Mouse (Mus musculus): ENCODE measurements around the gene Actr1a. TPM values are rescaled to one million over a fixed set of nuclear protein-coding genes. Genes with fewer than 3 reads are reported as not detected.

Gene Actr1a
- polyA plus RNA-seq, 1 experiment from 2014 or later = 188 TPM

DNA sequence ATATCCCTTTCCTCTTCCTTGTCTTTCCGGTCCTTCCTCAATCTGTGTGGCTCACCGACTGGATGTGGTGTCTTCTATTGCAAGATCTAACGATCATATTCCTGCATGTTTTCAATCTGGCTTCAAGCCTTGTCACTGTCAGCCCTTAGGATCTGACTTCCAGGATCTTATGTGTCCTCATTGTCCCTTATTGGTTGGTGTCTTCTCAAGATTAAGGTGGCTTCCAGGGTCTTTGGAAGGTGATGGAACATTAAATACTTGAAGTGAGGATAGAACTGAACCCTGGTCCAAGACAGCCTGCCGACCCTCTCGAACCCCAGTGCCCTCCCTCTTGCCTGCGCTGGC, 56.6 kb downstream of the Actr1a start:
- Histone ChIP-seq H3K4me1 (peaks cover 38% of the 10 kb centered on the region), H3K27ac (replicated peaks) (peak overlapping the region; percentile 95), H3K36me3 (peaks cover 11% of the 10 kb centered on the region), H3K4me3 (peak overlapping the region; percentile 82), H3K9me3 (replicated peaks) (no peaks in the 10 kb centered on the region), H3K27me3 (ENCODE audit: low read depth, poor library complexity, severe bottlenecking) (peaks cover 19% of the 10 kb centered on the region)
- WGBS = 58% methylated on average over 6 of the region's 6 CpGs
- no peak for DNase-seq (ENCODE audit: low spot score)

DNA sequence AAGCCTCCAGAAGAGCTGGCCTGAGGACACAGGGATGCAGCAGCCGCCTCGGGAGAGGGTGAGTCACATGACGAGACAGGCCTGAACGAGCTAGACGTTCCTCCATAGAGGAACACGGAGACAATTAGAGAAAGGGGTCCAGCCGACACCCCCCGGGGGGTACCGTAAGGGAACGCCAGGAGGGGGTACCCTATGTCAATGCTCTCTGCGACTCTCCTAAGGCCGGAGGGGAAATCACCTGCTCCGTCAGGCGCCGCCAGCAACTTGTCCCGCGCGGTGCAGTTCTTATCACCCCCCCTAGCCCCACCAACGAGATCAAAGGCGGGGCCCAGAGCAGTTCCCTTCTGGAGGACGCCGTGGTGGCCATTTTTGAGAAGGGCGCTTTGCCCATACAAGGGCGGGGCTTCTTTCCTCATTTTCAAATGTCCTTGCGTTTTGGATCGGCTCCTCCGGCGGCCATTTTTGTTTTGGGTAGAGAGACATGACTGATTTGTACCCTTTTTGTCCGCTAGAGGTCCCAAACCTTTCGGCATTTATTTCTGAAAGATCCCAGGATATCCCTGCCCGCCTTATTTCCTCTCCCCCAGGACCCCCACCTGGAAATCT, 57.1 kb downstream of the Actr1a start, which contains the start of gene Cuedc2:
TSS of gene Cuedc2 (minus strand) at position 372 of the 606 bp plus-strand sequence.
- Histone ChIP-seq H3K4me1 (peaks cover 41% of the 10 kb centered on the region), H3K27me3 (ENCODE audit: low read depth, poor library complexity, severe bottlenecking) (peaks cover 15% of the 10 kb centered on the region), H3K9me3 (replicated peaks) (no peaks in the 10 kb centered on the region), H3K4me3 (peak within 1 kb of the TSS; percentile 82), H3K36me3 (peaks cover 11% of the 10 kb centered on the region), H3K27ac (replicated peaks) (peak within 1 kb of the TSS; percentile 95)
- under 1% methylated on average over 31 of the region's 31 CpGs for WGBS
- DNase-seq (ENCODE audit: low spot score) = peak; percentile 95

DNA sequence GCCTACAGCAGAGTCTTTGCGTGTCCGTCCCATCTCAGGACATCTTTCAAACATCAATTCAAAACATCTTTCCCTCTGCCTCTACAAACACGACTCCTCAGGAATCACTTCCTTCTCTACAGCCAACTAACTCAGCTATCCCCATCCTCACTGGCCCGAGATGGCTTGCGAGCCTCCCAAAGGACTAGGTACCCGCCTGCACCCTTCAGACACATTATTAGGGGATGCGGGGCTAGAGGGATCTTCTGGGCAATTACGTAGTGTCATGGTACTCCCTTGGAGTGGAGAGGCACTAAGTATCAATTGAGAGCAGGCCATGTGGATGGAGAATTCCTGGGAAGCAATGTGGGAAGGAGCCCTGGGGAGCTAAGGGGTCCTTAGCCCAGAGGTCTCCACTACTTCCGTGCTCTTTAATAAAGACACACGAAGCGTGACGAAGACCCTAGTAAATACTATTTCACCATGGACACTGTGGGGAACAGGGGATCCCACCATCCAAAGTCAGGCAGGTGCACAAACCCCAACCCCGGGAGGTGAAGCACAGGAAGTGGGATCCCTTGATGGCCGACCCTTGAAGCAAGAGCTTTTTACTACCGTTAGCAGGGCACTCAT, 57.7 kb downstream of the Actr1a start:
- WGBS = 41% methylated on average over 15 of the region's 15 CpGs
- Histone ChIP-seq H3K4me3 (peak overlapping the region; percentile 82), H3K4me1 (peaks cover 47% of the 10 kb centered on the region), H3K27me3 (ENCODE audit: low read depth, poor library complexity, severe bottlenecking) (peaks cover 15% of the 10 kb centered on the region), H3K36me3 (peaks cover 11% of the 10 kb centered on the region), H3K9me3 (replicated peaks) (no peaks in the 10 kb centered on the region), H3K27ac (replicated peaks) (peak overlapping the region; percentile 95)
- DNase-seq (ENCODE audit: low spot score) = no peak

DNA sequence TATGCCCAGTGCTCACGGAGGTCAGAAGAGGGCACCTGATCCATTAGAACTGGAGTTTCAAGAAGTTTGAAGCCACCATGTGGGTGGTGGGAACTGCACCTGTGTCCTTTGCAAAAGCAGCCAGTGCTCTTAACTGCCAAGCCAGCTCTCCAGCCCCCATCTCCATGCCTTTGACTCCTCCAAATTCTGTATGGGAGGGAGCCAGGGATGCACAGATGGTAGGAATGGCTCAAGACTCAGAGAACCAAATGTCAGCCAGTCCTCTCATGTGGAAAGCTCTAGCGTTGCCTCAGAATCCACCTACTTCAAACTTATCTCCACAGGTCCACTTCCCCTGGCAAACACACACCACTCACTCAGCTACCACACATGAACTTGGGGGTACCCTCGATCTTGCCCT, 61.6 kb downstream of the Actr1a start:
- Histone ChIP-seq H3K4me1 (peaks cover 67% of the 10 kb centered on the region), H3K9me3 (replicated peaks) (no peaks in the 10 kb centered on the region), H3K36me3 (peaks cover 39% of the 10 kb centered on the region), H3K27ac (replicated peaks) (no peak overlapping the region), H3K4me3 (no peak overlapping the region), H3K27me3 (ENCODE audit: low read depth, poor library complexity, severe bottlenecking) (peaks cover 20% of the 10 kb centered on the region)
- 89% methylated on average over 3 of the region's 3 CpGs for WGBS
- no peak for DNase-seq (ENCODE audit: low spot score)

DNA sequence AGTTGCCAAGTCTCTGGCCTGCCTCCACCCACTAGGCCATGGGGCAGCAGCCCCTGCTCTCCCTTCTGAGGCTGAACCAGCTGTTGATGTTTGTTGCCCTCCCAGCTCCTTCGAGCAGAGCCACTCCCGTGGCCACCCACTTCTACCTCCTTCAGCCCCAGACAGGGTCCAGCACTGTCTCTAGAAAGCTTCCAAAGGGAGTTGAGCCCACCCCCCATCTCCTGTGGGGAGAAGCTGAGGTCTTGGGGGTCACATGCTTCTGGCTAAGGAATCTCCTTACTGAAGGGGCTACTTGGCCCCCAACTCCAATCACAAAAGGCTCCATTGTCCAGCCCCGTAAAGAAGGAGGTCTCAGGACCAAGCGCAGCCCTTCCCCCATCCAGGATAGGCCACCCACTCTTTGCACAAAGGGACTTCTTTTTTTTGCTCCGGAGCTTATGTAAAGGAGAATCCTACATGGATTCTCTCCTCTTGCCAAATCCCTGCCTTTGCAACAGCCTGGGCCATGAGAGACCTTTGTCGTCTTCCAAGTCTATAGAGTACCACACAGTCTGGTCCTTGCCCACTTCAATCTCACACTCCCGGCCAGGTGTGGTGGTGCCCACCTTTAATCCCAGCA, 62.7 kb downstream of the Actr1a start:
- peaks cover 39% of the 10 kb centered on the region for H3K36me3 ChIP-seq
- H3K4me3 ChIP-seq = peak overlapping the region; percentile 23; the same call in 1 of the 2 replicates
- H3K4me1 ChIP-seq = peaks cover 68% of the 10 kb centered on the region
- no peaks in the 10 kb centered on the region for H3K9me3 ChIP-seq (replicated peaks)
- peak; percentile 49 for DNase-seq (ENCODE audit: low spot score)
- H3K27ac ChIP-seq (replicated peaks) = peak overlapping the region; percentile 78
- H3K27me3 ChIP-seq (ENCODE audit: low read depth, poor library complexity, severe bottlenecking) = peaks cover 20% of the 10 kb centered on the region
- 48% methylated on average over 7 of the region's 7 CpGs for WGBS

DNA sequence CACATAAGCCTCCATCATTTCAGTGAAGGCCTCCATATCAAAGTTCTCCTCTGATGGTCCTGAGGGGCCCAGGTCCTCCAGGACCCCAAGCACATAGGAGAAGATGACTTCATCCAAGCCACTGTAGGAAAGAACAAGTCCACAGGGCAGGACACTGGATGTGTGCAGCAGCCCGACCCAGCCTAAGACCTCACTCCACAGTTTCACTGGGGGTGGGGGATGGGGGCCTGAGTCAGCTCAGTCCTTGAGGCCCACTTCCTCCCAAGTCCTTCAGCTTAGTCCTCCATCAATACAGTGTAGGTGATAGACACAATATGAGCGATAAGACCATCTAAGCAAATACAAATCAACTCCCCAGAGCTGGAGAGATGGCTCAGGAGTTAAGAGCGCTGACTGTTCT, 63.6 kb downstream of the Actr1a start:
- DNase-seq (ENCODE audit: low spot score) = no peak
- Histone ChIP-seq H3K27ac (replicated peaks) (no peak overlapping the region), H3K9me3 (replicated peaks) (no peaks in the 10 kb centered on the region), H3K4me1 (peaks cover 68% of the 10 kb centered on the region), H3K36me3 (peaks cover 39% of the 10 kb centered on the region), H3K4me3 (no peak overlapping the region), H3K27me3 (ENCODE audit: low read depth, poor library complexity, severe bottlenecking) (peaks cover 28% of the 10 kb centered on the region)
- WGBS = 86% methylated on average over 3 of the region's 3 CpGs

DNA sequence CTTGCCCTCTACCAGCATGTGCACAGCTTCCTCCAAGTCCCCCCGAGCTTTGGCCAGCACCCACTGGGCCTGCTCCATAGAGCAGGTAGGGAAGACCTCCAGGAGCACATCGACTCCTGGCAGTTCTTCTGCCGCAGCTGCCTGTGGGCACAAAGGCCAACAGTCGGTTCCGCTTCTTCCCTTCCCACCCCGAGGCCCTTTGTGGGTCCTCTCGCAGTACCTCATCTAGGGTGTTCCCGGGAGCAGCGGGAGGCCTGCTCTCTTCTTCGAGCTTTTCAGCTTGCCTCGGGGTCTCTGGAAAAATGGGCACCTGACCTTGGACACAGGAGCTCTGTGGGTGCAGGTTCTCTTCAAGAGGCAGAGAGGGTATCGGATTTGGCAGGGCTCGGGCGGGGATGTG, 64.2 kb downstream of the Actr1a start:
- H3K9me3 ChIP-seq (replicated peaks) = no peaks in the 10 kb centered on the region
- WGBS = 91% methylated on average over 14 of the region's 14 CpGs
- peaks cover 73% of the 10 kb centered on the region for H3K4me1 ChIP-seq
- no peak for DNase-seq (ENCODE audit: low spot score)
- no peak overlapping the region for H3K27ac ChIP-seq (replicated peaks)
- peak overlapping the region; percentile 5; the same call in 1 of the 2 replicates for H3K4me3 ChIP-seq
- H3K27me3 ChIP-seq (ENCODE audit: low read depth, poor library complexity, severe bottlenecking) = peaks cover 34% of the 10 kb centered on the region
- peaks cover 38% of the 10 kb centered on the region for H3K36me3 ChIP-seq

DNA sequence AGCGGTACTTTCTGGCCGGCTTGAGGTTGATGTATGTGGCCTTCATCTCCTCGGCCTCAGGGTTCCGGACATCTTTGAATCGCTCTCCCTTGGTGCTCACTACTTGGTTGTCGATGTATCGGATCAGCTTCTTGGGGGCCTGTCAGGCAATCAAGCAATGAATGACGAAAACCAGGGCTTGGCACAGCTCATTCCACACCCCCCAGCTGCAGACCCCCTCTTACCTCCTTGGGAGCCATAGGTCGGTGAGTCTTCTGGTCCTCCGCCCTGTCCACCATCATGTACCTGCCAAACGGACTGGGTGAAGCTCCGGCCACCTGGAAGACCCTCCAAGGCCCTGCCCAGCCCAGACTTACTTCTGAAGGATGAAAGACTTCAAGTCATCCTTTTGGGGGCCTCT, 64.9 kb downstream of the Actr1a start:
- peaks cover 79% of the 10 kb centered on the region for H3K4me1 ChIP-seq
- H3K9me3 ChIP-seq (replicated peaks) = no peaks in the 10 kb centered on the region
- no peak overlapping the region for H3K27ac ChIP-seq (replicated peaks)
- no peak overlapping the region for H3K4me3 ChIP-seq
- 94% methylated on average over 12 of the region's 12 CpGs for WGBS
- peaks cover 34% of the 10 kb centered on the region for H3K36me3 ChIP-seq
- no peak for DNase-seq (ENCODE audit: low spot score)
- H3K27me3 ChIP-seq (ENCODE audit: low read depth, poor library complexity, severe bottlenecking) = peaks cover 40% of the 10 kb centered on the region

DNA sequence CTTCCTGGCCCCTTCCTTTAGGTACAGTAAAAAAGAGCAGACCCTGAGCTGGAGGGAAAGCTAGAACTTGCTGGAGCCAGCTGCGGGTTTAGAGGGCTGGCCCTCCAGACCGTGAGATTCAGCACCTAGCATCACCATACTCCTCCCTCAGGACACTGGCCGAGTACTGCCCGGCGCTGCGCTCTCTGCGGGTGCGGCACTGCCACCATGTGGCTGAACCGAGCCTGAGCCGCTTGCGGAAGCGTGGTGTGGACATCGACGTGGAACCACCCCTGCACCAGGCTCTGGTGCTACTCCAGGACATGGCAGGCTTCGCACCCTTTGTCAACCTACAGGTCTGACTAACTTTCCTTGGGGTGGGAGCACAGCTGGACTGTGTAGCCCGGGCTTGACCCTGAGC, 65.6 kb downstream of the Actr1a start:
- H3K4me1 ChIP-seq = peaks cover 83% of the 10 kb centered on the region
- WGBS = 7% methylated on average over 16 of the region's 16 CpGs
- H3K4me3 ChIP-seq = peak overlapping the region; percentile 89; the same call in 1 of the 2 replicates

DNA sequence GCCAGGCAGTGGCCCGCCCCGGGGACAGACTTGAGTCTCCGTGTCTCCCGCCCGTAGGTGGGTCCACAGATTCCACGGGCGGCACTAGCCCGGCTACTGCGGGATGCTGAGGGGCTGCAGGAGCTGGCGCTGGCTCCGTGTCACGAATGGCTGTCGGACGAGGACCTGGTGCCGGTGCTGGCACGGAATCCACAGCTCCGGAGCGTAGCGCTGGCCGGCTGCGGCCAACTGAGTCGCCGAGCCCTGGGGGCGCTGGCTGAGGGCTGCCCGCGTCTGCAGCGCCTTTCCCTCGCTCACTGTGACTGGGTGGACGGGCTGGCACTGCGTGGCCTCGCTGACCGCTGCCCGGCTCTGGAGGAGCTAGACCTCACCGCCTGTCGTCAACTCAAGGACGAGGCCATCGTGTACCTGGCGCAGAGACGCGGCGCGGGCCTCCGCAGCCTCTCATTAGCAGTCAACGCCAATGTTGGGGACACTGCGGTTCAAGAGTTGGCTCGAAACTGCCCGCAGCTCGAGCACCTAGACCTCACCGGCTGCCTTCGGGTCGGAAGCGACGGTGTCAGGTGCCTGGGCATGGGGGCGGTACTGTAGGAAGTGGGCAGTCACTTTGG, 66.4 kb downstream of the Actr1a start:
- Histone ChIP-seq H3K36me3 (peaks cover 28% of the 10 kb centered on the region), H3K4me1 (peaks cover 79% of the 10 kb centered on the region), H3K27me3 (ENCODE audit: low read depth, poor library complexity, severe bottlenecking) (peaks cover 56% of the 10 kb centered on the region), H3K4me3 (peak overlapping the region; percentile 89), H3K27ac (replicated peaks) (peak overlapping the region; percentile 88), H3K9me3 (replicated peaks) (no peaks in the 10 kb centered on the region)
- peak; percentile 52 for DNase-seq (ENCODE audit: low spot score)
- 2% methylated on average over 54 of the region's 54 CpGs for WGBS

More for the DNA sequence above, 65.6 kb downstream of the Actr1a start:
- H3K27ac ChIP-seq (replicated peaks) = no peak overlapping the region
- peak; percentile 85 for DNase-seq (ENCODE audit: low spot score)
- peaks cover 47% of the 10 kb centered on the region for H3K27me3 ChIP-seq (ENCODE audit: low read depth, poor library complexity, severe bottlenecking)
- no peaks in the 10 kb centered on the region for H3K9me3 ChIP-seq (replicated peaks)
- peaks cover 28% of the 10 kb centered on the region for H3K36me3 ChIP-seq

DNA sequence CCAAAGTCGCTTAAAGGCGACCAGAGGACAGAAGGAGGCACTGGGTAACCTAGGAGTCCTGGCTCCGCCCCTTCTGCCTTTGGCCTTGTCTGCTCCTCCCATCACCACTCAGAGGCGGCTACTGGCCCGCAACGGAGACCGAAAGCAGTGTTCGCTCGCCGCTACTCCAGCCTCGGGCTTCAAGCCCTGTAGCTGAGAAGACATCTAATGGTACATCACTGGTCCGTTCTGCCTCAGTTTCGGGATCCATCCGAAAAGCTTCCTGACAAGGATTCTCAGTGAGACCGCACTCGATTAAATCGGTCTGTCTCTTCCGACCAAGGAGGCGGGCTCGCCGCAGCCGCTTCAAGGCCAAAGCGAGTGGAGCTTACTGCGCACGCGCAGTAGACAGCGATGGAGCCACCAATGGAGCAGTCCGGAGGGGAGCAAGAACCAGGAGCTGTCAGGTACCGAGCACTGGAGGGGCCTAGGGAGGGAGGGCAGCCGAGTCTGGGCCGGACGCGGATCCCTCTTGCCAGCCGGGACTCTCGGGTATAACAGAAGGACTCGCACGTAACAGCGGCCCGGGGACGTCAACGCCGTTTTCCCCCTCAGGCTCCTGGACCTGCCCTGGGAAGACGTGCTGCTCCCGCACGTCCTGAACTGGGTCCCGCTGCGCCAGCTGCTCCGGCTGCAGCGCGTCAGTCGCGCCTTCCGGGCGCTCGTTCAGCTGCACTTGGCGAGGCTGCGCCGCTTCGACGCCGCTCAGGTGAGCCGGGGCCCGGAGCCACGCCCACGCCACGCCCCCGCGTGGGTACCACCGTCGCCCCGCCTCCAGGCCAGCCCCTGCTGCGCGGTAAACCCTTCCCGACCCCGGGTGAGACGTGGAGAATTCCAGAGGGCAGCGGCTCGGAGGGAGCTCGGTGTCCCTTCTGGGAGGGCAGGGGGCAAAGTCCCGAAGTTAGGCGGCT, 67.2 kb downstream of the Actr1a start, which contains the start of gene Fbxl15:
TSS of gene Fbxl15 (plus strand) at position 104 of the 950 bp plus-strand sequence.
- Histone ChIP-seq H3K4me1 (peaks cover 72% of the 10 kb centered on the region), H3K27ac (replicated peaks) (peak within 1 kb of the TSS; percentile 88), H3K9me3 (replicated peaks) (no peaks in the 10 kb centered on the region), H3K4me3 (peak within 1 kb of the TSS; percentile 89), H3K27me3 (ENCODE audit: low read depth, poor library complexity, severe bottlenecking) (peaks cover 63% of the 10 kb centered on the region), H3K36me3 (peaks cover 28% of the 10 kb centered on the region)
- peak; percentile 97 for DNase-seq (ENCODE audit: low spot score)
- under 1% methylated on average over 81 of the region's 81 CpGs for WGBS

DNA sequence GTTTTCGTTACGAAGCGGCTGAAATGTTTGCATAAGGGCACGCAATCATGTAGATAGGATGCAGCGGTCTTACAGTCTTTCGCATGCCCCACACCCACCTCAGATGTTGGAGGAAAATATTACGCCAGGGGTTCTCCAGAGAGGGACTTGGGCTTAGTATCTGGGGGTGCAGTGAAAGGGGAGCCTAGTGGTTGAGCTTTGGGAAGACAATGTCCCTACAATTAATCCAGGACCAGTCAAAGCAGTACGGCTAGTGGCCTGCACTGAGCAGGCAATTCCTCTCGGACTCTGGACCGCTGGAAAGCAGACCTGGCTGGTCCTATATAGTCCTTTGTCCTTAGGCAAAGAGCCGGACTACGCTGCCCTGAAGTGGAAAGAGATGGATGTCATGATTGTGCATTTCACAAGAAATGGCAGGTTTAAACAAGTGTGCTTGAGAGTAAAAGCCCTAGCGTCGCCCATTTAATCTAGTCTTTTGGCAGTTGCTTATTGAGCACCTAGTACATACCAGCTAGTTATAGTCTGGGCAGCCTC, 68.0 kb downstream of the Actr1a start:
- Histone ChIP-seq H3K27me3 (ENCODE audit: low read depth, poor library complexity, severe bottlenecking) (peaks cover 71% of the 10 kb centered on the region), H3K4me1 (peaks cover 72% of the 10 kb centered on the region), H3K36me3 (peaks cover 26% of the 10 kb centered on the region), H3K27ac (replicated peaks) (peak overlapping the region; percentile 88), H3K9me3 (replicated peaks) (no peaks in the 10 kb centered on the region), H3K4me3 (peak overlapping the region; percentile 89)
- no peak for DNase-seq (ENCODE audit: low spot score)
- 33% methylated on average over 14 of the region's 14 CpGs for WGBS
